Mouse (Mus musculus) spleen, adult 2 months (tissue): ENCODE data around the gene Tekt1.

Source experiments
- CTCF ChIP-seq: fragments of 200-500 bp; IDR thresholded peaks from 2 replicates; pipeline ENCODE4 v1.5.1; 2011; ENCODE audit warnings: mild to moderate bottlenecking, inconsistent platforms; ENCODE audit not compliant: insufficient read depth, insufficient read length, insufficient replicate concordance; ENCODE audit errors: extremely low read depth
- POLR2A ChIP-seq: fragments of 200-500 bp; IDR thresholded peaks from 2 replicates; pipeline ENCODE4 v1.6.1; 2011; ENCODE audit warnings: low read depth, low read length, inconsistent platforms

- TF ChIP-seq CTCF = no peak
- no peak for TF ChIP-seq POLR2A
Measured at GRCm38 (mm10) chr11:72405532-72405931, 43.3 kb upstream of the Tekt1 start.
